In the genomic region with DNA sequence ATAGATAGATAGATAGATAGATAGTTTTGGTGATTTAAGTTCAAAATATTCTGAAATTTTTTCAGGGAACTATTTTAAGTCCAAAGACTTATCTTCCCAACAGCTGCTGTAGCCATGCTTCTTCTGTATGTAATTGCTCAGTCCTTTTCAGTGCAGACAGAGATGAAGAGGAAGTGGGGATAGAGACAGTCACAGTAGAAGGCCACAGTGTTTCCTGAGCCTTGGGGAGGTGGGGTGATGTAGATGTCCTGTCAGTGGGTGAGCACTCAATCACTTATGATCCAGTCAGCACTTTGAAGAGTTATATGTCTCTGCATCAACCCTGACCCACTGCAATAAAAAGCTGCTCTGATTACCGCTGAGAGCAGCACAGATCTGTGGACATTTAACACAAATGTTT, we compare ENCODE assay signal across 23 mouse cellular contexts.
DNase-seq lines count a peak whose midpoint lies in the region; ATAC-seq and TF ChIP-seq lines count a peak whose summit lies in the region.
"Had no signal": no experiment of that assay in that cellular context is flagged by ENCODE, and none has a peak within 500 bp of the region (broad histone marks: within the 10 kb centered on the region; RNA-seq: fewer than 3 reads in every experiment).

No protein-coding gene starts in this region.

- TF ChIP-seq POLR2A in MEL (IDR thresholded peaks at IDR 0.05; ENCODE audit: control insufficient read depth in 1 of 2, insufficient read depth in 1 of 2, low read depth in 1 of 2, low read length in 2 of 2, poor library complexity in 1 of 2), result no peak

- intact Hi-C loops in left cerebral cortex, postnatal 25 days (cut with DNase I), result no loop called here

- no peak overlapping the region for H3K27ac ChIP-seq in MEL (ENCODE audit: control insufficient read depth, low read depth, low read length)
- no peak overlapping the region for H3K27ac ChIP-seq in hindbrain, postnatal 0 days
- H3K27ac ChIP-seq: embryonic facial prominence, embryonic 12.5 days; forebrain, embryonic 15.5 days; hindbrain, embryonic 12.5 days; intestine, embryonic 15.5 days; left cerebral cortex, adult 2 months; midbrain, embryonic 15.5 days had no signal

- peak; percentile 14 for DNase-seq in CD4-positive helper T cell, adult 2 months (ENCODE audit: low read depth, low spot score)
- peak; percentile 39 for DNase-seq in MEL (ENCODE audit: low read depth, low spot score)
- DNase-seq in hindbrain, postnatal 0 days (ENCODE audit: low spot score), result no peak
- DNase-seq in layer of hippocampus, adult 9-11 months, result no peak
- no peak for DNase-seq in left cerebral cortex, postnatal 25 days (ENCODE audit: low spot score in 2 of 2)
- DNase-seq: adrenal gland, adult 8-10 months; cerebellum, adult 9-11 months; gastrocnemius, postnatal 36 days; heart, postnatal 10 days; kidney, postnatal 36 days; lung, embryonic 14.5 days; lung, postnatal 4 days had no signal

- no peaks in the 10 kb centered on the region for H3K79me2 ChIP-seq in MEL (ENCODE audit: control insufficient read depth, insufficient read depth, low read length, poor library complexity)

- H3K4me3 ChIP-seq in MEL (ENCODE audit: control insufficient read depth in 1 of 2, insufficient read depth in 1 of 2, low read depth in 2 of 2, low read length in 2 of 2), result no peak overlapping the region
- H3K4me3 ChIP-seq in hindbrain, postnatal 0 days (ENCODE audit: low read length), result no peak overlapping the region
- H3K4me3 ChIP-seq: embryonic facial prominence, embryonic 12.5 days; erythroblast, embryonic 14.5 days; forebrain, embryonic 15.5 days; hindbrain, embryonic 12.5 days; intestine, embryonic 15.5 days; left cerebral cortex, adult 2 months; midbrain, embryonic 15.5 days had no signal

- no peak overlapping the region for H3K4me2 ChIP-seq in hindbrain, postnatal 0 days (ENCODE audit: low read depth, low read length)
- H3K4me2 ChIP-seq: embryonic facial prominence, embryonic 12.5 days; forebrain, embryonic 15.5 days; heart, embryonic 11.5 days; hindbrain, embryonic 12.5 days; intestine, embryonic 15.5 days; liver, embryonic 11.5 days; lung, embryonic 14.5 days; midbrain, embryonic 15.5 days had no signal

- no peak for TF ChIP-seq CTCF in MEL (IDR thresholded peaks at IDR 0.05 in 2 of 3, conservative IDR thresholded peaks at IDR 0.05 in 1 of 3; ENCODE audit: control insufficient read depth in 1 of 3, insufficient read depth in 1 of 3, low read depth in 2 of 3, low read length in 3 of 3, poor library complexity in 1 of 3, severe bottlenecking in 1 of 3)
- no peak for TF ChIP-seq CTCF in hindbrain, postnatal 0 days (IDR thresholded peaks at IDR 0.05; ENCODE audit: low read depth)

- no peak for TF ChIP-seq EP300 in MEL (IDR thresholded peaks at IDR 0.05; ENCODE audit: low read depth in 1 of 2, low read length in 2 of 2)

- H3K4me1 ChIP-seq in MEL (ENCODE audit: control insufficient read depth in 1 of 2, insufficient read depth in 2 of 2, low read length in 2 of 2), result peaks cover 3 to 6% of the 10 kb centered on the region in 2 experiments; a peak in 2 of 4 replicates
- H3K4me1 ChIP-seq in hindbrain, postnatal 0 days (ENCODE audit: insufficient read depth, low read length), result no peaks in the 10 kb centered on the region; the same call in 1 of the 2 replicates
- H3K4me1 ChIP-seq: embryonic facial prominence, embryonic 12.5 days; forebrain, embryonic 15.5 days; hindbrain, embryonic 12.5 days; intestine, embryonic 15.5 days; midbrain, embryonic 15.5 days had no signal

- no peaks in the 10 kb centered on the region for H3K9me3 ChIP-seq in MEL (replicated peaks; ENCODE audit: insufficient read depth, low read length)
- no peaks in the 10 kb centered on the region for H3K9me3 ChIP-seq in hindbrain, postnatal 0 days (ENCODE audit: low read length)
- H3K9me3 ChIP-seq: embryonic facial prominence, embryonic 12.5 days; forebrain, embryonic 15.5 days; hindbrain, embryonic 12.5 days; intestine, embryonic 15.5 days; midbrain, embryonic 15.5 days had no signal

- peaks cover 0 to 13% of the 10 kb centered on the region in 2 experiments; a peak in 3 of 4 replicates for H3K36me3 ChIP-seq in MEL (ENCODE audit: control insufficient read depth in 1 of 2, insufficient read depth in 2 of 2, low read length in 2 of 2)
- H3K36me3 ChIP-seq in hindbrain, postnatal 0 days (ENCODE audit: insufficient read depth, low read length), result no peaks in the 10 kb centered on the region
- H3K36me3 ChIP-seq: forebrain, embryonic 15.5 days; hindbrain, embryonic 12.5 days; intestine, embryonic 15.5 days; midbrain, embryonic 15.5 days had no signal

- ATAC-seq in inflammation-experienced regulatory T-cells, adult 6 months, result peak; percentile 55
- ATAC-seq in neutrophil, adult 5-6 weeks (ENCODE audit: extremely low read depth, insufficient number of reproducible peaks, low FRiP score, poor library complexity, severe bottlenecking), result peak; percentile 54; the same call in 1 of the 2 replicates
- ATAC-seq in hindbrain, postnatal 0 days, result no peak
- ATAC-seq: forebrain, embryonic 15.5 days; intestine, embryonic 15.5 days; midbrain, embryonic 15.5 days had no signal

- 94% methylated on average over 1 of the region's 1 CpGs for WGBS in hindbrain, postnatal 0 days

- no peaks in the 10 kb centered on the region for H3K27me3 ChIP-seq in MEL (ENCODE audit: control insufficient read depth in 1 of 2, insufficient read depth in 2 of 2, low read length in 2 of 2)
- H3K27me3 ChIP-seq in hindbrain, postnatal 0 days (ENCODE audit: insufficient read depth, low read length), result no peaks in the 10 kb centered on the region
- H3K27me3 ChIP-seq: embryonic facial prominence, embryonic 12.5 days; forebrain, embryonic 15.5 days; hindbrain, embryonic 12.5 days; intestine, embryonic 15.5 days; midbrain, embryonic 15.5 days had no signal

- TF ChIP-seq RAD21 in MEL (IDR thresholded peaks at IDR 0.05; ENCODE audit: low read depth, low read length), result no peak

- no peak overlapping the region for H3K9ac ChIP-seq in MEL (ENCODE audit: control insufficient read depth, low read depth, low read length, poor library complexity, severe bottlenecking)
- H3K9ac ChIP-seq in hindbrain, postnatal 0 days (replicated peaks; ENCODE audit: low read length), result no peak overlapping the region
- H3K9ac ChIP-seq: embryonic facial prominence, embryonic 12.5 days; forebrain, embryonic 15.5 days; hindbrain, embryonic 12.5 days; intestine, embryonic 15.5 days; lung, embryonic 14.5 days; midbrain, embryonic 15.5 days had no signal

TF ChIP-seq in MEL, 35 proteins besides CTCF, POLR2A, EP300 and RAD21:
- no peak for TF ChIP-seq GABPA (IDR thresholded peaks at IDR 0.05; ENCODE audit: low read depth, low read length)
- TF ChIP-seq ZMIZ1 (IDR thresholded peaks at IDR 0.05; ENCODE audit: low read depth, low read length), result no peak
- TF ChIP-seq UBTF (IDR thresholded peaks at IDR 0.05; ENCODE audit: borderline replicate concordance, insufficient read depth, low read depth, low read length), result no peak
- no peak for TF ChIP-seq RCOR1 (IDR thresholded peaks at IDR 0.05; ENCODE audit: low read depth, low read length)
- TF ChIP-seq MXI1 (IDR thresholded peaks at IDR 0.05; ENCODE audit: low read depth, low read length), result no peak
- TF ChIP-seq USF1 (IDR thresholded peaks at IDR 0.05; ENCODE audit: low read depth, low read length), result no peak
- TF ChIP-seq JUND (IDR thresholded peaks at IDR 0.05; ENCODE audit: low read depth, low read length), result no peak
- TF ChIP-seq ZKSCAN1 (IDR thresholded peaks at IDR 0.05; ENCODE audit: low read depth, low read length), result no peak
- TF ChIP-seq TAL1 (IDR thresholded peaks at IDR 0.05; ENCODE audit: low read length), result no peak
- no peak for TF ChIP-seq SIN3A (IDR thresholded peaks at IDR 0.05; ENCODE audit: low read length)
- no peak for TF ChIP-seq GATA1 (IDR thresholded peaks at IDR 0.05; ENCODE audit: low read depth, low read length)
- TF ChIP-seq KAT2A (conservative IDR thresholded peaks at IDR 0.05; ENCODE audit: low read depth, low read length), result no peak
- no peak for TF ChIP-seq TBP (IDR thresholded peaks at IDR 0.05; ENCODE audit: low read depth, low read length)
- no peak for TF ChIP-seq CHD2 (IDR thresholded peaks at IDR 0.05; ENCODE audit: low read length)

Comparison
In these comparisons a context has a peak if more than half of its experiments do, and no peak if none do; other contexts are left out.
1. DNase-seq: peak in CD4-positive helper T cell, adult 2 months (single experiment) and MEL (single experiment); none in hindbrain, postnatal 0 days (single experiment), layer of hippocampus, adult 9-11 months (single experiment) and left cerebral cortex, postnatal 25 days (0 of 2).